Mouse (Mus musculus) CH12.LX (cell line): ENCODE measurements around the gene Sertad4. TPM values are rescaled to one million over a fixed set of nuclear protein-coding genes. Genes with fewer than 3 reads are reported as not detected.
A peak's percentile ranks its signal among the peaks of the same experiment; 100 is the strongest.

Source experiments
- DNase-seq: peaks from one replicate; pipeline ENCODE4 v3.0.0-alpha.2; 2013; ENCODE audit errors: extremely low read depth
- H3K27ac ChIP-seq: 2 replicates; pipeline ENCODE4 v1.5.1; 2012; ENCODE audit warnings: low read depth, mild to moderate bottlenecking, control low read depth, moderate library complexity; ENCODE audit not compliant: insufficient read depth
- H3K27me3 ChIP-seq: replicated peaks from 2 replicates; pipeline ENCODE3; 2012; ENCODE audit warnings: inconsistent platforms
- H3K36me3 ChIP-seq, 2 experiments: replicated peaks in 1 of 2; 2 replicates each; pipeline versions ENCODE3 to v1.6.1; 2012; ENCODE audit warnings: inconsistent platforms in 1 of 2, low read length in 1 of 2, mild to moderate bottlenecking in 1 of 2, mixed read lengths in 1 of 2, moderate library complexity in 1 of 2; ENCODE audit not compliant: control insufficient read depth in 1 of 2, insufficient read depth in 1 of 2
- H3K4me1 ChIP-seq, 2 experiments: 2 replicates each; pipeline ENCODE4 v1.6.1; 2012; ENCODE audit warnings: inconsistent platforms in 1 of 2, moderate library complexity in 1 of 2; ENCODE audit not compliant: insufficient read depth in 2 of 2, control insufficient read depth in 1 of 2
- H3K4me2 ChIP-seq: 2 replicates; pipeline ENCODE4 v1.6.1; 2012; ENCODE audit warnings: low read depth, mild to moderate bottlenecking, control low read depth; ENCODE audit not compliant: poor library complexity, insufficient read depth, severe bottlenecking
- H3K4me3 ChIP-seq, 3 experiments: fragments of 150-350 bp in 1 of 3; sonication (generic) in 1 of 3; replicated peaks in 1 of 3; 2 replicates each; pipeline versions ENCODE3 to v1.5.1; 2011 to 2012; ENCODE audit warnings: low read depth in 2 of 3, low read length in 2 of 3, mild to moderate bottlenecking in 2 of 3, moderate library complexity in 2 of 3, control low read depth in 1 of 3, improper control_type of control experiment in 1 of 3, inconsistent platforms in 1 of 3, mixed read lengths in 1 of 3; ENCODE audit not compliant: poor library complexity in 1 of 3
- H3K79me2 ChIP-seq: replicated peaks from 2 replicates; pipeline ENCODE4 v1.6.1; 2012; ENCODE audit warnings: mild to moderate bottlenecking, moderate library complexity; ENCODE audit not compliant: control insufficient read depth, poor library complexity, insufficient read depth, severe bottlenecking; ENCODE audit errors: extremely low read depth
- H3K9ac ChIP-seq: 2 replicates; pipeline ENCODE4 v1.6.1; 2012; ENCODE audit warnings: low read depth, mild to moderate bottlenecking, control low read depth, moderate library complexity; ENCODE audit not compliant: insufficient read depth
- H3K9me3 ChIP-seq: replicated peaks from 2 replicates; pipeline ENCODE3; 2012; ENCODE audit warnings: low read length, inconsistent platforms, mixed read lengths
- BHLHE40 ChIP-seq: IDR thresholded peaks from 2 replicates; pipeline ENCODE4 v1.6.1; 2011; ENCODE audit warnings: mild to moderate bottlenecking, low read depth, low read length, improper control_type of control experiment
- CHD1 ChIP-seq: IDR thresholded peaks from 2 replicates; pipeline ENCODE4 v1.6.1; 2012; ENCODE audit warnings: low read depth, low read length, improper control_type of control experiment, inconsistent platforms
- CHD2 ChIP-seq: IDR thresholded peaks from 2 replicates; pipeline ENCODE4 v1.6.1; 2011; ENCODE audit warnings: low read length, improper control_type of control experiment
- CTCF ChIP-seq, 2 experiments: IDR thresholded peaks in 1 of 2; conservative IDR thresholded peaks in 1 of 2; 2 replicates each; pipeline ENCODE4 v1.5.1; 2011 to 2012; ENCODE audit warnings: low read depth in 2 of 2, low read length in 2 of 2, improper control_type of control experiment in 1 of 2, inconsistent platforms in 1 of 2, mild to moderate bottlenecking in 1 of 2, moderate library complexity in 1 of 2
- E2F4 ChIP-seq: IDR thresholded peaks from 2 replicates; pipeline ENCODE4 v1.6.1; 2011; ENCODE audit warnings: low read depth, low read length, improper control_type of control experiment; ENCODE audit not compliant: insufficient replicate concordance
- ELF1 ChIP-seq: IDR thresholded peaks from 2 replicates; pipeline ENCODE4 v1.6.1; 2014; ENCODE audit warnings: low read depth, mild to moderate bottlenecking, inconsistent platforms, low read length, improper control_type of control experiment
- GABPA ChIP-seq: IDR thresholded peaks from 2 replicates; pipeline ENCODE4 v1.6.1; 2012; ENCODE audit warnings: low read depth, low read length, improper control_type of control experiment, inconsistent platforms; ENCODE audit not compliant: insufficient replicate concordance
- IRF4 ChIP-seq: IDR thresholded peaks from 2 replicates; pipeline ENCODE4 v1.6.1; 2014; ENCODE audit warnings: low read depth, mild to moderate bottlenecking, inconsistent platforms, low read length, improper control_type of control experiment
- JUN ChIP-seq: IDR thresholded peaks from 2 replicates; pipeline ENCODE4 v1.6.1; 2011; ENCODE audit warnings: low read depth, mild to moderate bottlenecking, low read length, improper control_type of control experiment, moderate library complexity; ENCODE audit not compliant: insufficient read depth
- JUND ChIP-seq: conservative IDR thresholded peaks from 2 replicates; pipeline ENCODE4 v1.6.1; 2011; ENCODE audit warnings: low read depth, low read length, improper control_type of control experiment
- MAX ChIP-seq: IDR thresholded peaks from 2 replicates; pipeline ENCODE4 v1.6.1; 2011; ENCODE audit warnings: low read length, improper control_type of control experiment
- MAZ ChIP-seq: IDR thresholded peaks from 2 replicates; pipeline ENCODE4 v1.6.1; 2012; ENCODE audit warnings: low read depth, mild to moderate bottlenecking, inconsistent platforms, low read length, improper control_type of control experiment, moderate library complexity
- MEF2A ChIP-seq: IDR thresholded peaks from 2 replicates; pipeline ENCODE4 v1.6.1; 2014; ENCODE audit warnings: low read depth, mild to moderate bottlenecking, inconsistent platforms, low read length, improper control_type of control experiment, borderline replicate concordance
- MYC ChIP-seq: IDR thresholded peaks from 2 replicates; pipeline ENCODE4 v1.6.1; 2011; ENCODE audit warnings: low read depth, mild to moderate bottlenecking, improper control_type of control experiment, low read length
- NELFE ChIP-seq: IDR thresholded peaks from 2 replicates; pipeline ENCODE4 v1.6.1; 2011; ENCODE audit warnings: low read depth, low read length, improper control_type of control experiment
- PAX5 ChIP-seq: IDR thresholded peaks from 2 replicates; pipeline ENCODE4 v1.6.1; 2012; ENCODE audit warnings: low read length, inconsistent platforms, mixed read lengths
- POLR2AphosphoS2 ChIP-seq: IDR thresholded peaks from 2 replicates; pipeline ENCODE4 v1.6.1; 2011; ENCODE audit warnings: low read depth, low read length, improper control_type of control experiment
- RCOR1 ChIP-seq: conservative IDR thresholded peaks from 2 replicates; pipeline ENCODE4 v1.6.1; 2012; ENCODE audit warnings: low read depth, mild to moderate bottlenecking, inconsistent platforms, low read length, improper control_type of control experiment
- SMC3 ChIP-seq: IDR thresholded peaks from 2 replicates; pipeline ENCODE4 v1.6.1; 2011; ENCODE audit warnings: low read depth, low read length, improper control_type of control experiment
- TCF12 ChIP-seq: IDR thresholded peaks from 2 replicates; pipeline ENCODE4 v1.6.1; 2014; ENCODE audit warnings: low read depth, mild to moderate bottlenecking, inconsistent platforms, low read length, improper control_type of control experiment
- UBTF ChIP-seq: IDR thresholded peaks from 2 replicates; pipeline ENCODE4 v1.6.1; 2012; ENCODE audit warnings: low read depth, mild to moderate bottlenecking, inconsistent platforms, low read length, improper control_type of control experiment, moderate library complexity
- USF1 ChIP-seq: IDR thresholded peaks from 2 replicates; pipeline ENCODE4 v1.6.1; 2014; ENCODE audit warnings: low read depth, mild to moderate bottlenecking, inconsistent platforms, low read length, improper control_type of control experiment
- ZC3H11A ChIP-seq: IDR thresholded peaks from 2 replicates; pipeline ENCODE4 v1.6.1; 2012; ENCODE audit warnings: low read depth, mild to moderate bottlenecking, inconsistent platforms, low read length, improper control_type of control experiment
- ZKSCAN1 ChIP-seq: IDR thresholded peaks from 2 replicates; pipeline ENCODE4 v1.6.1; 2012; ENCODE audit warnings: low read depth, inconsistent platforms, low read length, improper control_type of control experiment, borderline replicate concordance
- dilution Hi-C: fragments of 300-500 bp; cut with MboI; formaldehyde crosslinking; loops from 2 replicates; pipeline ENCODE4 v1.14.3; 2020; ENCODE audit warnings: low sequenced_read_pairs; ENCODE audit not compliant: extremely low pct_unique_long_range_greater_than_20kb, extremely low pct_ligation_motif_present
- in situ Hi-C: fragments of 300-500 bp; cut with MboI; formaldehyde crosslinking; loops from 3 replicates; pipeline ENCODE4 v1.14.3; 2019; ENCODE audit warnings: low sequenced_read_pairs, low pct_ligation_motif_present, low pct_unique_long_range_greater_than_20kb, mixed read lengths
- polyA plus RNA-seq: library from polyadenylated mRNA; unstranded; fragments of >175 nt; gene quantifications from 2 replicates; pipeline ENCODE4 v1.2.1, GENCODE M21; 2012; ENCODE audit warnings: low read depth; ENCODE audit not compliant: insufficient read length
- total RNA-seq, 2 experiments: library from RNA; depleted of rRNA; stranded (reverse); fragments of 300-350 nt in 1 of 2; fragments of >200 nt in 1 of 2; gene quantifications; 2 replicates each; pipeline ENCODE4 v1.2.3; 2012 to 2014

Sertad4 gene
- total and polyA plus RNA-seq, 3 experiments, result 0.74 TPM; not detected in 2

GRCm38 (mm10) chr1:192796201-192797010, 59.1 kb downstream of the Sertad4 start:
- in situ Hi-C loops, result no loop called here
- peaks cover 0 to 15% of the 10 kb centered on the region in 2 experiments; a peak in 2 of 4 replicates for H3K4me1 ChIP-seq
- H3K79me2 ChIP-seq, result no peaks in the 10 kb centered on the region
- no peaks in the 10 kb centered on the region for H3K27me3 ChIP-seq
- no peak for DNase-seq
- peaks cover 2% of the 10 kb centered on the region for H3K9me3 ChIP-seq
- TF ChIP-seq PAX5, result no peak
- no peak for TF ChIP-seq ZC3H11A
- TF ChIP-seq JUN, result no peak
- no peak for TF ChIP-seq ELF1
- no peak for TF ChIP-seq CHD2
- no peak for TF ChIP-seq USF1
- TF ChIP-seq IRF4, result no peak
- TF ChIP-seq MAX, result no peak
- TF ChIP-seq POLR2AphosphoS2, result no peak
- TF ChIP-seq RCOR1, result no peak
- no peak for TF ChIP-seq SMC3
- TF ChIP-seq TCF12, result no peak
- no peak for TF ChIP-seq ZKSCAN1
- H3K9ac ChIP-seq, result no peak overlapping the region
- dilution Hi-C loops, result no loop called here
- no peak overlapping the region for H3K4me3 ChIP-seq
- no peaks in the 10 kb centered on the region for H3K36me3 ChIP-seq
- no peak overlapping the region for H3K27ac ChIP-seq
- H3K4me2 ChIP-seq, result no peak overlapping the region

GRCm38 (mm10) chr1:192794957-192795745, 60.4 kb downstream of the Sertad4 start:
- Histone ChIP-seq H3K9ac (no peak overlapping the region), H3K27ac (no peak overlapping the region), H3K4me2 (no peak overlapping the region), H3K27me3 (no peaks in the 10 kb centered on the region), H3K36me3 (no peaks in the 10 kb centered on the region), H3K4me3 (no peak overlapping the region), H3K9me3 (no peaks in the 10 kb centered on the region), H3K4me1 (peaks cover 0 to 17% of the 10 kb centered on the region in 2 experiments; a peak in 2 of 4 replicates), H3K79me2 (no peaks in the 10 kb centered on the region)
- dilution Hi-C loops, result no loop called here
- in situ Hi-C loops, result no loop called here
- DNase-seq, result peak; percentile 22
- TF ChIP-seq MAX (no peak), CHD1 (no peak), NELFE (no peak), POLR2AphosphoS2 (no peak), MYC (no peak), CHD2 (no peak), MEF2A (no peak), JUND (no peak), E2F4 (no peak), UBTF (no peak), GABPA (no peak), TCF12 (no peak), CTCF (conservative IDR thresholded peaks at IDR 0.05 in 1 of 2, IDR thresholded peaks at IDR 0.05 in 1 of 2; ENCODE audit: low read depth in 2 of 2, low read length in 2 of 2) (no peak), MAZ (no peak), BHLHE40 (no peak)
